28 mouse cellular contexts compared by ENCODE assay signal in the genomic region with DNA sequence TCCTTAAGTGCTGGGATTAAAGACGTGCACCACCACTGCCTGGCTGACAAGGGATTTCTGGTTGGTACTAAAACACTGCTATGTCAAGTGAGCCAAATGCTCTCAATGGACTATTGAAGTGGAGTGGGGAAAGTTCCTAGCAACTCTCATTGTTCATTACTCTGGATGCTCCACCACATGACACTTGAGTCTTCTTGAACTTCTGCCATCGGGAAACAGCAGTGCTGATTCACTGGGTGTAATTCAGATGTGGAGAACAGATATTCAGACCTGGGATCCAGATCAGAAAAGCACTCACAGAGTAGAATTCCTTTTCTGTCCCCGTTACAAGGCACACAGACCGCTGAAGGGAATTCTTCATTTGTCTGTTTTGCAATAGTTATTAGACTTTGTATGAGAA. TPM values are rescaled to one million over a fixed set of nuclear protein-coding genes. Genes with fewer than 3 reads are reported as not detected.
A peak's percentile ranks its signal among the peaks of the same experiment; 100 is the strongest.
DNase-seq lines count a peak whose midpoint lies in the region; ATAC-seq and TF ChIP-seq lines count a peak whose summit lies in the region.
"Had no signal": no experiment of that assay in that cellular context is flagged by ENCODE, and none has a peak within 500 bp of the region (broad histone marks: within the 10 kb centered on the region; RNA-seq: fewer than 3 reads in every experiment).

No protein-coding gene starts in this region.

- ATAC-seq in hindbrain, postnatal 0 days = no peak
- no peak for ATAC-seq in midbrain, postnatal 0 days (ENCODE audit: low FRiP score)
- ATAC-seq in midbrain, embryonic 16.5 days = no peak
- no peak for ATAC-seq in forebrain, postnatal 0 days
- ATAC-seq: CD4-positive, CD25-positive, alpha-beta regulatory T cell, adult 4 months; forebrain, embryonic 15.5 days; intestine, postnatal 0 days had no signal

- H3K27me3 ChIP-seq in hindbrain, postnatal 0 days (ENCODE audit: insufficient read depth, low read length) = no peaks in the 10 kb centered on the region
- no peaks in the 10 kb centered on the region for H3K27me3 ChIP-seq in hindbrain, embryonic 10.5 days (ENCODE audit: insufficient read depth, poor library complexity, severe bottlenecking)
- no peaks in the 10 kb centered on the region for H3K27me3 ChIP-seq in midbrain, postnatal 0 days (ENCODE audit: insufficient read depth, low read length)
- H3K27me3 ChIP-seq in midbrain, embryonic 16.5 days (ENCODE audit: control insufficient read depth, insufficient read depth, low read depth, low read length) = no peaks in the 10 kb centered on the region
- H3K27me3 ChIP-seq in forebrain, postnatal 0 days (ENCODE audit: insufficient read depth, low read length) = no peaks in the 10 kb centered on the region
- no peaks in the 10 kb centered on the region for H3K27me3 ChIP-seq in cerebellum, adult 2 months (ENCODE audit: control insufficient read depth, insufficient read depth, low read length)
- H3K27me3 ChIP-seq: embryonic facial prominence, embryonic 13.5 days; forebrain, embryonic 12.5 days; forebrain, embryonic 15.5 days; heart, embryonic 12.5 days; heart, embryonic 15.5 days had no signal

- no peaks in the 10 kb centered on the region for H3K9me3 ChIP-seq in hindbrain, postnatal 0 days (ENCODE audit: low read length)
- peaks cover 4% of the 10 kb centered on the region; the same call in 1 of the 2 replicates for H3K9me3 ChIP-seq in hindbrain, embryonic 10.5 days
- no peaks in the 10 kb centered on the region for H3K9me3 ChIP-seq in midbrain, postnatal 0 days (ENCODE audit: low read length)
- H3K9me3 ChIP-seq in midbrain, embryonic 16.5 days (replicated peaks; ENCODE audit: control insufficient read depth, low read length, poor library complexity, severe bottlenecking) = no peaks in the 10 kb centered on the region
- no peaks in the 10 kb centered on the region for H3K9me3 ChIP-seq in forebrain, postnatal 0 days (ENCODE audit: low read length)
- H3K9me3 ChIP-seq: embryonic facial prominence, embryonic 13.5 days; forebrain, embryonic 12.5 days; forebrain, embryonic 15.5 days; heart, embryonic 12.5 days; heart, embryonic 15.5 days had no signal

- no peak for TF ChIP-seq CTCF in hindbrain, postnatal 0 days (IDR thresholded peaks at IDR 0.05; ENCODE audit: low read depth)
- no peak for TF ChIP-seq CTCF in midbrain, postnatal 0 days (IDR thresholded peaks at IDR 0.05)
- TF ChIP-seq CTCF in forebrain, postnatal 0 days (IDR thresholded peaks at IDR 0.05; ENCODE audit: low read depth) = no peak
- TF ChIP-seq CTCF in cerebellum, adult 2 months (IDR thresholded peaks at IDR 0.05; ENCODE audit: borderline replicate concordance, insufficient read depth, low read depth, low read length) = no peak

- 63% methylated on average over 4 of the region's 4 CpGs for WGBS in hindbrain, postnatal 0 days
- WGBS in hindbrain, embryonic 10.5 days = 88% methylated on average over 4 of the region's 4 CpGs
- WGBS in midbrain, postnatal 0 days = 76% methylated on average over 4 of the region's 4 CpGs
- 73% methylated on average over 4 of the region's 4 CpGs for WGBS in midbrain, embryonic 16.5 days
- 77% methylated on average over 4 of the region's 4 CpGs for WGBS in forebrain, postnatal 0 days
- WGBS in cerebellum, adult 2 months = 66% methylated on average over 4 of the region's 4 CpGs

- no peak overlapping the region for H3K9ac ChIP-seq in hindbrain, postnatal 0 days (replicated peaks; ENCODE audit: low read length)
- H3K9ac ChIP-seq in midbrain, postnatal 0 days (replicated peaks; ENCODE audit: low read length, poor library complexity, severe bottlenecking) = no peak overlapping the region
- no peak overlapping the region for H3K9ac ChIP-seq in midbrain, embryonic 16.5 days (ENCODE audit: low read depth, low read length)
- no peak overlapping the region for H3K9ac ChIP-seq in forebrain, postnatal 0 days
- H3K9ac ChIP-seq: embryonic facial prominence, embryonic 13.5 days; forebrain, embryonic 12.5 days; forebrain, embryonic 15.5 days; heart, embryonic 12.5 days; heart, embryonic 15.5 days; hindbrain, embryonic 14.5 days had no signal

- H3K4me1 ChIP-seq in hindbrain, postnatal 0 days (ENCODE audit: insufficient read depth, low read length) = no peaks in the 10 kb centered on the region
- no peaks in the 10 kb centered on the region for H3K4me1 ChIP-seq in hindbrain, embryonic 10.5 days (replicated peaks)
- H3K4me1 ChIP-seq in midbrain, postnatal 0 days (ENCODE audit: insufficient read depth, low read length) = no peaks in the 10 kb centered on the region
- H3K4me1 ChIP-seq in midbrain, embryonic 16.5 days (ENCODE audit: control insufficient read depth, insufficient read depth, low read length) = no peaks in the 10 kb centered on the region
- H3K4me1 ChIP-seq in forebrain, postnatal 0 days (ENCODE audit: insufficient read depth) = no peaks in the 10 kb centered on the region
- H3K4me1 ChIP-seq in cerebellum, adult 2 months (ENCODE audit: control insufficient read depth, insufficient read depth, low read length) = no peaks in the 10 kb centered on the region
- H3K4me1 ChIP-seq: embryonic facial prominence, embryonic 10.5 days; embryonic facial prominence, embryonic 13.5 days; forebrain, embryonic 12.5 days; forebrain, embryonic 15.5 days; heart, embryonic 12.5 days; heart, embryonic 15.5 days had no signal

- H3K36me3 ChIP-seq in hindbrain, postnatal 0 days (ENCODE audit: insufficient read depth, low read length) = no peaks in the 10 kb centered on the region
- no peaks in the 10 kb centered on the region for H3K36me3 ChIP-seq in hindbrain, embryonic 10.5 days
- no peaks in the 10 kb centered on the region for H3K36me3 ChIP-seq in midbrain, postnatal 0 days (ENCODE audit: insufficient read depth, low read length)
- no peaks in the 10 kb centered on the region for H3K36me3 ChIP-seq in midbrain, embryonic 16.5 days (ENCODE audit: control insufficient read depth, insufficient read depth, low read length)
- no peaks in the 10 kb centered on the region for H3K36me3 ChIP-seq in forebrain, postnatal 0 days (ENCODE audit: insufficient read depth)
- H3K36me3 ChIP-seq: embryonic facial prominence, embryonic 10.5 days; embryonic facial prominence, embryonic 13.5 days; forebrain, embryonic 12.5 days; forebrain, embryonic 15.5 days; heart, embryonic 12.5 days; heart, embryonic 15.5 days had no signal

- no peak overlapping the region for H3K27ac ChIP-seq in hindbrain, postnatal 0 days
- no peak overlapping the region for H3K27ac ChIP-seq in hindbrain, embryonic 10.5 days
- no peak overlapping the region for H3K27ac ChIP-seq in midbrain, postnatal 0 days (ENCODE audit: low read depth, low read length)
- no peak overlapping the region for H3K27ac ChIP-seq in midbrain, embryonic 16.5 days (ENCODE audit: low read length)
- no peak overlapping the region for H3K27ac ChIP-seq in forebrain, postnatal 0 days (ENCODE audit: low read depth, low read length)
- no peak overlapping the region for H3K27ac ChIP-seq in cerebellum, adult 2 months (ENCODE audit: insufficient read depth, low read length)
- H3K27ac ChIP-seq: embryonic facial prominence, embryonic 10.5 days; embryonic facial prominence, embryonic 13.5 days; forebrain, embryonic 12.5 days; forebrain, embryonic 15.5 days; heart, embryonic 15.5 days; hindbrain, embryonic 14.5 days had no signal

- DNase-seq in hindbrain, postnatal 0 days (ENCODE audit: low spot score) = peak; percentile 13
- DNase-seq in hindbrain, embryonic 10.5 days (ENCODE audit: low spot score) = no peak
- peak; percentile 15 for DNase-seq in midbrain, postnatal 0 days (ENCODE audit: low spot score)
- peak; percentile 36 for DNase-seq in NIH3T3 (ENCODE audit: low read depth)
- no peak for DNase-seq in forebrain, postnatal 0 days
- DNase-seq in cerebellum, adult 2 months = no peak
- DNase-seq: adrenal gland, adult 8-10 months; adrenal gland, postnatal 36 days; cerebellum, adult 11 months; cerebellum, adult 8-10 months; cerebellum, postnatal 10 days; cerebellum, postnatal 36 days; embryo, embryonic 11 days; gastrocnemius, postnatal 10 days; gastrocnemius, postnatal 36 days; heart, postnatal 10 days; heart, postnatal 36 days had no signal

- no peak overlapping the region for H3K4me2 ChIP-seq in hindbrain, postnatal 0 days (ENCODE audit: low read depth, low read length)
- H3K4me2 ChIP-seq in midbrain, postnatal 0 days (ENCODE audit: low read depth, low read length, poor library complexity, severe bottlenecking) = no peak overlapping the region
- no peak overlapping the region for H3K4me2 ChIP-seq in midbrain, embryonic 16.5 days (ENCODE audit: low read length)
- no peak overlapping the region for H3K4me2 ChIP-seq in forebrain, postnatal 0 days (ENCODE audit: low read depth)
- H3K4me2 ChIP-seq: embryonic facial prominence, embryonic 13.5 days; forebrain, embryonic 12.5 days; forebrain, embryonic 15.5 days; heart, embryonic 12.5 days; heart, embryonic 15.5 days; hindbrain, embryonic 14.5 days had no signal

- H3K4me3 ChIP-seq in hindbrain, postnatal 0 days (ENCODE audit: low read length) = no peak overlapping the region
- H3K4me3 ChIP-seq in hindbrain, embryonic 10.5 days = no peak overlapping the region
- H3K4me3 ChIP-seq in midbrain, postnatal 0 days (ENCODE audit: low read depth, low read length) = no peak overlapping the region
- no peak overlapping the region for H3K4me3 ChIP-seq in midbrain, embryonic 16.5 days (ENCODE audit: low read depth, low read length)
- H3K4me3 ChIP-seq in forebrain, postnatal 0 days (ENCODE audit: low read depth, low read length) = no peak overlapping the region
- no peak overlapping the region for H3K4me3 ChIP-seq in cerebellum, adult 2 months (replicated peaks; ENCODE audit: insufficient read depth, low read depth, low read length)
- H3K4me3 ChIP-seq: embryonic facial prominence, embryonic 10.5 days; embryonic facial prominence, embryonic 13.5 days; erythroblast, embryonic 14.5 days; forebrain, embryonic 12.5 days; forebrain, embryonic 15.5 days; heart, embryonic 12.5 days; heart, embryonic 15.5 days had no signal

- no peak for TF ChIP-seq POLR2A in cerebellum, adult 2 months (IDR thresholded peaks at IDR 0.05; ENCODE audit: borderline replicate concordance, insufficient read depth, low read length)

RNA-seq across cellular contexts. Expression of a gene that starts 17.1 kb away (rescaled TPM):
- 10.5 and 12.2 TPM in 2 replicates for total RNA-seq in hindbrain, postnatal 0 days (2014; rRNA removed)
- polyA plus RNA-seq in hindbrain, postnatal 0 days (2015; fragmentation: Nextera tagmentation; extraction: Ambion mirVana) = 7.8 and 8.5 TPM in 2 replicates
- polyA plus RNA-seq in hindbrain, embryonic 10.5 days (2016; fragmentation: Nextera tagmentation; extraction: Ambion mirVana) = 10.8 TPM in 2 replicates
- 10.9 and 16.3 TPM in 2 replicates for total RNA-seq in midbrain, postnatal 0 days (2014; rRNA removed)
- polyA plus RNA-seq in midbrain, postnatal 0 days (2015; fragmentation: Nextera tagmentation; extraction: Ambion mirVana) = 5.9 and 7.5 TPM in 2 replicates
- 9.1 and 9.8 TPM in 2 replicates for polyA plus RNA-seq in midbrain, embryonic 16.5 days (2015; fragmentation: Nextera tagmentation; extraction: Ambion mirVana)
- total RNA-seq in forebrain, postnatal 0 days (2014; rRNA removed) = 12.3 and 14.9 TPM in 2 replicates
- polyA plus RNA-seq in forebrain, postnatal 0 days (2015; fragmentation: Nextera tagmentation; extraction: Ambion mirVana) = 4.4 and 7.8 TPM in 2 replicates
- 11.9 and 12.7 TPM in 2 replicates for polyA plus RNA-seq in cerebellum, adult 2 months (2012; rRNA removed)

RNA-seq across cellular contexts. Expression of a gene that starts 27.6 kb away (rescaled TPM):
- 39.9 and 48.8 TPM in 2 replicates for total RNA-seq in hindbrain, postnatal 0 days (2014; rRNA removed)
- 60.7 and 61.8 TPM in 2 replicates for polyA plus RNA-seq in hindbrain, postnatal 0 days (2015; fragmentation: Nextera tagmentation; extraction: Ambion mirVana)
- polyA plus RNA-seq in hindbrain, embryonic 10.5 days (2016; fragmentation: Nextera tagmentation; extraction: Ambion mirVana) = 76.0 and 81.2 TPM in 2 replicates
- total RNA-seq in midbrain, postnatal 0 days (2014; rRNA removed) = 58.0 and 60.3 TPM in 2 replicates
- 54.1 and 54.6 TPM in 2 replicates for polyA plus RNA-seq in midbrain, postnatal 0 days (2015; fragmentation: Nextera tagmentation; extraction: Ambion mirVana)
- polyA plus RNA-seq in midbrain, embryonic 16.5 days (2015; fragmentation: Nextera tagmentation; extraction: Ambion mirVana) = 57.0 and 60.5 TPM in 2 replicates
- total RNA-seq in forebrain, postnatal 0 days (2014; rRNA removed) = 51.9 and 68.0 TPM in 2 replicates
- polyA plus RNA-seq in forebrain, postnatal 0 days (2015; fragmentation: Nextera tagmentation; extraction: Ambion mirVana) = 50.2 and 58.1 TPM in 2 replicates
- 113 and 120 TPM in 2 replicates for polyA plus RNA-seq in cerebellum, adult 2 months (2012; rRNA removed)

Comparison
In these comparisons a context has a peak if more than half of its experiments do, and no peak if none do; other contexts are left out.
1. DNase-seq: peak in hindbrain, postnatal 0 days (single experiment), midbrain, postnatal 0 days (single experiment) and NIH3T3 (single experiment); none in hindbrain, embryonic 10.5 days (single experiment), forebrain, postnatal 0 days (single experiment) and cerebellum, adult 2 months (0 of 2).